Mouse (Mus musculus) spleen, adult 18-20 months (tissue): Measurements from ENCODE around the gene Ano8.
"Not testable (repeated sequence)": the region's sequence is repeated elsewhere in the genome, so short reads cannot be mapped to it uniquely, and the experiment has no call there.

Experiments
- DNase-seq, 2 experiments: peaks; one replicate each; pipeline ENCODE4 v3.0.0; 2022; ENCODE audit warnings: mixed read lengths in 2 of 2

Ano8 gene

DNA sequence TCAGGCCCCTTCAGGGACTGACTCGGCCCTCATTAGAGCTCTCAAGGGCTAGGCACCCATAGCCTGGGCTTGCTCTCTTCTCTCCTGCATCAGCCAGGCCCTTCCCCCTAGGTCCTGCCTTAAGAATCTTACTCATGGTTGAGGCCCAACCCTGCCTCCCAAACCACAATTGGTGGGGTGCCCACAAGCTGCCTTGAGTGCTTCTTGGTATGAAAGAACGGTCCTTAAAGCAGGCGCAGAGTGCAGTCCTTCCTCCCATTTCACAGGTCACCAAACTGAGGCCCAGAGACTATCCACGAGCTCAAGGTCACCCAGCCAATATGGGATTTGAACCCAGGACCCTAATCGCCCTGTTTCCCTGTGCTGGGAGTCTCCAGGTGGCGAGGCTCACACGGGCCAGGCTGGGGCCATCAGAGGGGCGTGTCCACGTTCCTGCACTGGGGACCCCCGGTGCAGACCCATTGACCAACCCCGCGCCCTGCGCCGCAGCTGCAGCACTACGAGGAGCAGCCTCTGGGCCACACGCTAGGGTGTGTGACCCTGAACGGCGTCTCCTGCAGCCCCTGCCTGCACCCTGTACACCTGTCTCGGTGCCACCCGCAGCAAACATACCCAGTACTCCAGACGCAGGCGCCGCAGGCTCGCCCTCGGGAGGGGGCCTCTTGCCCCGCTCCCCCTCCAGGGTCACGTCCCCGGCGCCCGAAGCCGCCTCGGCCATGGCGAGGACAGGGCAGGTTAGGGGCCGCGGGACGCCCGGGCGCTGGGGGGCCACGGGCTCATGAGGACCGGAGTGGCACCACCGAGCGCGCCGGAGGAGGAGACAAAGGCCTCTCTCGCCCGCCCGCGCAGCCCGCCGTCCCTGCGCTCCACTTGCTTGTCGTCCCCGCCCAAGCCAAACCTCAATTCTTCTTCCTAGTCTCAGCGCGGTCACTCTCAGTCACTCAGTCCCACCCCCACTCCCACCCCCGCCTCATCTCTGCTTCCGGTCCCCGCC is at the start of gene Ano8:
Gene Ano8, minus strand, starts transcription at position 822 of the 994 bp plus-strand sequence.
- peak; percentile 66 to 74 for DNase-seq

GRCm38 (mm10) chr8:71534263-71534810 is 48.6 kb upstream of the Ano8 start:
- no peak for DNase-seq

DNA sequence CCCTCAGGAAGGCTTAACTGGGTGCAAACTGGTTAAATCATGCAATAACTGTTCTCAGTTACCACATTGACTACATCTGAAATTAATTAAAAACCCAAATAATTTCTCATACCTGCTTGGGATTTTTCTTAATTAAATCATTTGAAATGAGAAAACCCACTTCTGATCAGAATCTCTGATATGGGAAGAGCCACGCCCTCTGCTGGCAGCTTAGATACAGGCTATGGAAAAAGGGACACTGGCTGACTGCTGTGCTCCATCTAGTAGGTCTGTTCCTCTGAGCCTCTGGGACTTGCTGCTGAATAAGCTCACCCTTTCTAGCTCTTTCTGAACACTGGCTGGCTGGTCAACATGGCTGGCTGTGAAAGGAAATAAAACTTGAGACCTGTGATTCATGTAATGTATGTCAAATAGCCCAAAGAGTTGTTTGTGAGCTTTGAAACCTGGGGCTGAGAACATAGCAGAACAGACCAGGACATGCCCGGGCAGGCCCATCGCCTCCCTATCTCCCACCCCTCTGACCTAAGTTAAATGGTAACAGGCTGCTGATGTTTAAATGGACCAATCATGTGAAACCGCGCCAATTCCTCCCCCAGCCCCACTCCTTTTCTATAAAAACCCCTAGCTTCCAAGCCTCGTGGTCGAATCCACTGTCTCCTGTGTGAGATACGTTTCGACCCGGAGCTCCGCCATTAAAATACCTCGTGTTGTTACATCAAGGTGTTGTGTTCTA is 45.1 kb upstream of the Ano8 start:
- not testable (repeated sequence) for DNase-seq

- DNase-seq: no peak
These were observed 42.8 kb upstream of the Ano8 start for GRCm38 (mm10) chr8:71528362-71529073.

DNA sequence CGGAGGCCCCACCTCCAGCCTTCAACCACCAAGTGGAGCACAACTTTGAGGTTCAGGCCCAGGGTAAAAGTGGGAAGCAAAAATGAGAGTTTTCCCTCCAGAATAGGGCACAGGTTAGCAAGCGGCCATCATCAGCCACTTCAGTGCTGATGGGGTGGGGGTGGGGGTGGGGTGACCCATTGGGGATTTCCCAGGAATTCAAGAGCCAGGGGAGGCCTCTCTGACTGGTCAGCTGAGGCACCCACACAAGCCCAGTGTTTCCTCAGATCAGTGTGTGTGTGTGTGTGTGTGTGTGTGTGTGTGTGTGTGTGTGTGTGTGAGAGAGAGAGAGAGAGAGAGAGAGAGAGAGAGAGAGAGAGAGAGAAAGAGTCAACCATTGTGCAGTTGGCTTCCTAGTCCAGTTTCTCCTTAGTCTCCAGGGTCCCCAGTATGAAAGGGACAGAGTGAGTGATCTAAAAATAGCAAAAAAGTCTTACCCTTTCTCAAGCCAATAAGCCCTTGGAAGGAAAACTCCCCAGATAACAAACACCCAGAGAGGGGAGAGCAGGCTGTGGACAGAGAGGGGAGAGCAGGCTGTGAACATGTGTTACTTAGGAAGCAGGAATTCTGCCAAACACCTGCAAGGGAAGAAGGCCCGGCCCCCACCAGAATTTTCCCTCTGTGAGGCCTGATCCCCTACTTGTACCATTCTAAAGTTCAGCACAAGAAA is 41.6 kb upstream of the Ano8 start:
- DNase-seq: no peak

DNA sequence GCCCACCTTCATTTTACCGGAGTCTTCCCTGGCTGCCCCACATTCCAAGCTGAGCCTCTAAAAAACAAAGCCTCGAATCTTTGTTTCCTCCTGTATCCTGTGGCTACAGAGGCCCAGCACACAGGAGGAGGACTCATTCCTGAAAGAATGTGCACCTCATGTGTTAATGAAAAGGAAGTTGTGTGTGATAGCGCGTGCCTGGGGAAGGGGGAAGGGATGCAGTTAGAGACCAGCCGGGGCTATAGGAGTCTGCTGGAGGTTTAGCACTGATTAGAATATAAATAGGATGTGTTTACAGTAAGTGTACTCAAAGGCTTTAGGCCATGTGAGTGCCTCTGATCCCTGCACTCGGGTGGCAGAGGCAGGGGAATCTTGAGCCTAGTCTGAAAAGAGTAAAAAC is 40.5 kb upstream of the Ano8 start:
- no peak for DNase-seq

DNA sequence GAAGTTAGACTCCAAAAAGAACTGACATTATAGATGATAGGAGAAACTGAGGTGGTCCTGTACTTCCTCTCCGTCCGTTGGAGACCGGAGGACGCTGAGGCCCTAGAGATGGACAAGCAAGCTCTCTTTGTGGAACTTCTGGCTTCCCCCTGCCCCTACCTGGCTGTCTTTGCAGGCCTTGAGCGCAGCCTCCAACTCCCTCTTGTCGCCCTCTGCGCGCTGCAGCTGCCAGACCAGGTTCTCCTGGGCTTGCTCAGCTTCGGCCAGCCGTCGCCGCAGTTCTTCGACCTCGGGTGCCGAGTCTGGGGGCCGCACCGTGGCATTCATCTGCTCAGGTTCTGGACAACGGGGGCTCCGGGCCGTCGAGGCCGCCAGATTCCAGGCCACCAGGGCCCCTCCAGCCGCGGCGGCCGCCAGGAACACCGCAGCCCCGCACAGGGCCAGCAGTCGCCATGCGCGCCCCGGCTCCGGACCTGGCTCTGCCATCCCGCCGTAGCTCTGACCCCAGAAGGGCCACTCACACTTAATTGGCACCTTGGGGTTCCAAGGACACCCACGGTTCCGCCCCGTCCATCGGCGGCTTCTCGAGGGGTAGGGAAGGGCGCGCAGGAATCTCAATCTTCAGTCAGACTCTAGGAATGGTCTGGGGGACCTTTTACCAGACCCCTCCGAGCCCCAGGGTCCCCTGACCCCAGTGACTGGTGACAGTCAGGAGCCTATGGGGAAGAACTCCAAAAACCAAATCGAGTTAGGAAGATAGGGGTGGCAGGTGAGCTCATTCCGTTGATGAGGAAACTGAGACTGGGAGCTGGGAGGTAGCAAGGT is 39.7 kb upstream of the Ano8 start, which contains the start of gene Ccdc194:
Gene Ccdc194, minus strand, starts transcription at position 486 of the 825 bp plus-strand sequence.
- no peak for DNase-seq

DNA sequence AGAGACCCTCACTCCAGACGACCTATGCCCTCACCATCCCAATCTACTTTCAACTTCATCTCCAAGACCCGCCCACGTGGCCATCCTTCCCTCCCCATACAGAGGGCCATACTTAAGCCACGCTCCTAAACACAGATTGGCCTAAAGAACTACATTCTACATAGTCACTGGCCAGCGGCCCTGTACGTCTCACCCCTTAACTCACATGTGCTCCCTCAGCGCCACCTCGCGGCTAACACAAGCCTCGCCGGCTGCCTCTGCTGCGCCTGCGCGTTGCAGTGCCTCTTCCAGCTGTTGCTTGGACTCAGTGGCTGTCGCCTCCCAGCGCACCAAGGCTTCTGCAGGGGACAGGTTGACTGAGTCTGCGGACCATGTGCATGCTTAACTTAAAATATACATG is 35.9 kb upstream of the Ano8 start:
- DNase-seq: peak; percentile 85 to 94

- peak in 1 of 2 experiments; percentile 52 for DNase-seq
These were observed 33.5 kb upstream of the Ano8 start for GRCm38 (mm10) chr8:71519037-71519825.

DNA sequence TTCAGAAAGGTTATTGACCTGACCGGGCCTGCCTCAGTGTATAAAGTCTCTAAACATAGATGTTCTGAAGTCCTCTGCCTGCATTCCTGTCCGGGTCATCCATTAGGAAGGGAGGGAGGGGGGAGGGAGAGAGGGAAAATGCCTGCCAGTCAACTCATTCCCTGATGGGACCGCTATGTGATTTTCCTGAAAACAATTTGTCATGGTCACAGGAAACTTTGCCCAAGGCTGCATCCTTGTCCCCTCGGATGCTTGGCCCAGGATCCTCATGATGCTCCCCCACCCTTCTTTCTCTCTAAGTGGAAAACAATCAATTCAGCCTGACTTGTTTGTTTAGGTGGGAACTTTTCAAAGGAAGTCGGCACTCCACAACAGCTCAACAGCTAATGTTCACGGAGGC is 31.0 kb upstream of the Ano8 start:
- DNase-seq: no peak

GRCm38 (mm10) chr8:71515043-71515442 is 29.3 kb upstream of the Ano8 start:
- no peak for DNase-seq

GRCm38 (mm10) chr8:71513018-71513754 is 27.4 kb upstream of the Ano8 start:
- DNase-seq: no peak

DNA sequence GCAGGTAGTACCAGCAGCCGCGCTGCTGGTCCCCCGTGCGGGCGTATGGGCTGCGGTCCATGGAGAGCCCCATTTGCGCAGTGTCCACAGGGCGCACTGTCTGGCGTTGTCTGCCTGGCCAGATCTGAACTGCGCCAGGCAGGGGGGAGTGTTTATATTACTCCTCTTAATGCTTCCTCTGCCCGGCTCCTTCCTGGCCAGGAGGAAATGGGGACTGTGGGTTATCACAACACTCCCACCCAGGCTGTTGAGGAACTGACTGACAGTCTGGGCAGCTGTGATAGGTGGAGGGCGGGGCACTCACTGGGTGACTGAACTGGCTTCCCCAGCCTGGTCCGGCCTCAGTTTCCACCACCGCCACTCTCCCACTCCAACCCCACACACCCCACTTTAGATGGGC is 25.9 kb upstream of the Ano8 start, which contains the start of gene Plvap:
Gene Plvap, minus strand, starts transcription at position 109 of the 400 bp plus-strand sequence.
- no peak for DNase-seq

DNA sequence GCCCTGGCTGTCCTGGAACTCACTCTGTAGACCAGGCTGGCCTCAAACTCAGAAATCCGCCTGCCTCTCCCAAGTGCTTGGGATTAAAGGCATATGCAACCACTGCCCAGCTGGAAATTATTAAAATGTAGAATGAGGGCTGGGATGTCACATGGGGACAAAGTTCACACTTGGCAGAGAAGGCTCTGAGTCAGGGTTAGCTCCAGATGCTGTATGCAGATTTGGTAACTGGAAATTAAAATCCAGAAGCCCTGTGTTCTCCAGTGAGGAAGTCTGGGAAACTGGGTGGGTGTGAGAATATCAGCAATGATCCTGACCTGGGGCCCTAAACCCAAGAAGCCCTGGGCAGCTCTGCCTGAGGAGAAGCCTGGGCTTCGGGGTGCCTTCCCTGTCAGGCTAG is 23.6 kb upstream of the Ano8 start:
- DNase-seq: no peak

- DNase-seq: no peak
These were observed 21.9 kb upstream of the Ano8 start for GRCm38 (mm10) chr8:71507589-71508104.

DNA sequence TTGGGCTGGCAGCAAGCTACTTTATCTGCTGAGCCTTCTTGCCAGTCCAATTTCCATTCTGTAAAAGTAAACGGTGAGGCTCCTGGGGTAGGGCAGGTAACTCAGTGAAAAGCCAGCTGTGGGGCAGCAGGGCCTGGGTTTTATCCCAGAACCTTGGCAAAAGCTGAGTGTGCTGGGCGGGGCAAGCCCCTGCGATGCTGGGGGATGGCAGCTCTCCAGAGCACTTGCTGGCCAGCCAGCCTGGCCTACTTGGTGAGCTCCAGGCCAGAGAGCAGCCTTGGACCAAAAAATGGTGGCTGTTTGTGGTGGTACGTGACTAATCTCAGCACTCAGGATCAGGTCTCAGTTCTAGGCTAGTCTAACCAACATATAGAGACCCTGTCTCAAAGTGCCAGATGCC is 20.2 kb upstream of the Ano8 start:
- no peak for DNase-seq

DNA sequence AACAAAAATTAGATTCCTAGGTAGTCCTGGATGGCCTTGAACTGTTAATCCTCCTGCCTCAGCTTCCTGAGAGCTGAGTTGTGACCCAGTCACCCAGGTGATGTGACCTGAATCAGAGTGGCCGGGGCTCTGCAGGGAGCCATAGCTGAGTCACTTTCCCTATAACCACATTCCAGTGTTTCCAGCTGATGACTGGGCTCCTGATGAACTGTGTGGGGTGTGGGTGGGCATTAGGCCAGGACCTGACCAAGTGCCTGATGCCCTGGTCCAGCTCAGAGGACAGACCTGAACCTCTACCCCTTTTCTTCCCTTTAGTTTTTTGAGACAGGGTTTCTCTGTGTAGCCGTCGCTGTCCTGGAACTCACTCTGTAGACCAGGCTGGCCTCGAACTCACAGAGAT is 19.6 kb upstream of the Ano8 start:
- no peak for DNase-seq

- DNase-seq: no peak
These were observed 18.6 kb upstream of the Ano8 start for GRCm38 (mm10) chr8:71504349-71504748.
